Mouse (Mus musculus): ENCODE measurements around the gene Brd4. TPM values are rescaled to one million over a fixed set of nuclear protein-coding genes. Genes with fewer than 3 reads are reported as not detected.
A peak's percentile ranks its signal among the peaks of the same experiment; 100 is the strongest.
"Not testable (repeated sequence)": the region's sequence is repeated elsewhere in the genome, so short reads cannot be mapped to it uniquely, and the experiment has no call there.

The Brd4 gene
- total and polyA plus RNA-seq, 3 experiments, result 12.3 to 91.4 TPM; not detected in 1

DNA sequence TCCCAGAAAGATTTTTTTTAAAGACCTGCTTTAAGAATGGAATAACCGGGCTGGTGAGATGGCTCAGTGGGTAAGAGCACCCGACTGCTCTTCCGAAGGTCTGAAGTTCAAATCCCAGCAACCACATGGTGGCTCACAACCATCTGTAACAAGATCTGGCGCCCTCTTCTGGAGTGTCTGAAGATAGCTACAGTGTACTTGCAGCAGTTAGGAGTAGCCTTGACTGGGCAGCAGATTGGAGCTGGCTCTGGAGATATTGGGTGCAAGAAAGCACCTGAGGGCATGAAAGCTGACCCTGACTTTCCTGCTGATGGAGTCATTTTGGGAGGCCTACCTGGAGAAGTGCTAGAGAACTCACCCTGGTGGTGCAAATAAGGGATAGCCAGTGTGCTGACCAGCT, 68.9 kb downstream of the Brd4 start:
- H3K4me3 ChIP-seq (ENCODE audit: control insufficient read depth in 1 of 2, insufficient read depth in 1 of 2, low read depth in 2 of 2, low read length in 2 of 2); H3K27me3 ChIP-seq (ENCODE audit: control insufficient read depth in 1 of 2, insufficient read depth in 2 of 2, low read length in 2 of 2); H3K9ac ChIP-seq (ENCODE audit: control insufficient read depth, low read depth, low read length, poor library complexity, severe bottlenecking); H3K4me1 ChIP-seq (ENCODE audit: control insufficient read depth in 1 of 2, insufficient read depth in 2 of 2, low read length in 2 of 2); H3K9me3 ChIP-seq (replicated peaks; ENCODE audit: insufficient read depth, low read length); H3K27ac ChIP-seq (ENCODE audit: control insufficient read depth, low read depth, low read length); H3K79me2 ChIP-seq (ENCODE audit: control insufficient read depth, insufficient read depth, low read length, poor library complexity): not testable (repeated sequence)
- DNase-seq (ENCODE audit: low read depth, low spot score), result peak; percentile 41
- H3K36me3 ChIP-seq (ENCODE audit: control insufficient read depth in 1 of 2, insufficient read depth in 2 of 2, low read length in 2 of 2), result peaks cover 0 to 39% of the 10 kb centered on the region in 2 experiments; a peak in 3 of 4 replicates
- 0 out of 2 replicates have a peak, but pooled peaks have one; percentile 35 for TF ChIP-seq TBP (IDR thresholded peaks at IDR 0.05; ENCODE audit: low read depth, low read length)
- peak; percentile 13 for TF ChIP-seq RAD21 (IDR thresholded peaks at IDR 0.05; ENCODE audit: low read depth, low read length)
- TF ChIP-seq SMC3 (IDR thresholded peaks at IDR 0.05; ENCODE audit: low read depth, low read length), result peak; percentile 42
- peak in 2 of 3 experiments; percentile 42 to 50; a peak in 4 of 6 replicates for TF ChIP-seq CTCF (IDR thresholded peaks at IDR 0.05 in 2 of 3, conservative IDR thresholded peaks at IDR 0.05 in 1 of 3; ENCODE audit: control insufficient read depth in 1 of 3, insufficient read depth in 1 of 3, low read depth in 2 of 3, low read length in 3 of 3, poor library complexity in 1 of 3, severe bottlenecking in 1 of 3)

DNA sequence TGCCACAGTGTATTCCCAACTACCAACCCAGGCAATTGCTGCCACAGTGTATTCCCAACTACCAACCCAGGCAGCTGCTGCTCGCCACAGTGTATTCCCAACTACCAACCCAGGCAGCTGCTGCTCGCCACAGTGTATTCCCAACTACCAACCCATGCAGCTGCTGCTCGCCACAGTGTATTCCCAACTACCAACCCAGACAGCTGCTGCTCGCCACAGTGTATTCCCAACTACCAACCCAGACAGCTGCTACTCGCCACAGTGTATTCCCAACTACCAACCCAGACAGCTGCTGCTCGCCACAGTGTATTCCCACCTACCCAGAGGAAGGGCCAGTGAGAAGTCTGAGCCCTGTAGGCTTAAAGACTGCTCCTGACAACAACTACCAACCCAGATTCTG, 73.0 kb downstream of the Brd4 start:
- not testable (repeated sequence) for H3K79me2 ChIP-seq (ENCODE audit: control insufficient read depth, insufficient read depth, low read length, poor library complexity); DNase-seq (ENCODE audit: low read depth, low spot score); H3K27me3 ChIP-seq (ENCODE audit: control insufficient read depth in 1 of 2, insufficient read depth in 2 of 2, low read length in 2 of 2)

DNA sequence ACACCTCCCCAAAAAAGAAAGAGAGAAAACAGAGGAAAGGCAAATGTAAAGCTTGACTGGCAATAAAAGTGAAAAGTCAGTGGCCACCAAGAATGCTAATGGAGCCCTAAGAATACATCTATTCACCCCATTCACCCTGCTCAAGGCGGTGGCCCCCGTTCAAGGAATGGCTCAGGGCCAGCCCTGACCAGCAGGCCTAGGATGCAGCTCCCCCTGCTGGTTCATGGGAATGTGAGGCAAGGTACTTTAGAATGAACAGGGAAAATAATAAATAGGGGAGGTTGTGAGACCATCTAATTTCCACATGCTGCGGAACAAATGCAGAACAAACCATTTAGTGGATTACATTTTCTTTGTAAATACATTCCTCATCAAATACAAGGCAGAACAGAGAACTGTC, 74.8 kb downstream of the Brd4 start:
- peak; percentile 49 for DNase-seq (ENCODE audit: low read depth, low spot score)
- H3K4me3 ChIP-seq (ENCODE audit: control insufficient read depth in 1 of 2, insufficient read depth in 1 of 2, low read depth in 2 of 2, low read length in 2 of 2), result no peak overlapping the region
- TF ChIP-seq GATA1 (IDR thresholded peaks at IDR 0.05; ENCODE audit: low read depth, low read length), result no peak
- TF ChIP-seq TCF12 (IDR thresholded peaks at IDR 0.05; ENCODE audit: low read depth, low read length), result no peak
- TF ChIP-seq NELFE (IDR thresholded peaks at IDR 0.05; ENCODE audit: low read depth, low read length), result no peak
- TF ChIP-seq CTCF (IDR thresholded peaks at IDR 0.05 in 2 of 3, conservative IDR thresholded peaks at IDR 0.05 in 1 of 3; ENCODE audit: control insufficient read depth in 1 of 3, insufficient read depth in 1 of 3, low read depth in 2 of 3, low read length in 3 of 3, poor library complexity in 1 of 3, severe bottlenecking in 1 of 3), result peak; percentile 66 to 78 (median 75)
- TF ChIP-seq POLR2AphosphoS5 (IDR thresholded peaks at IDR 0.05; ENCODE audit: borderline replicate concordance, low read depth, low read length), result no peak
- peak; percentile 56 for TF ChIP-seq ZC3H11A (IDR thresholded peaks at IDR 0.05; ENCODE audit: low read depth, low read length)
- TF ChIP-seq RAD21 (IDR thresholded peaks at IDR 0.05; ENCODE audit: low read depth, low read length), result peak; percentile 63
- TF ChIP-seq ZKSCAN1 (IDR thresholded peaks at IDR 0.05; ENCODE audit: low read depth, low read length), result no peak
- TF ChIP-seq MAX (IDR thresholded peaks at IDR 0.05; ENCODE audit: low read length), result no peak
- TF ChIP-seq SMC3 (IDR thresholded peaks at IDR 0.05; ENCODE audit: low read depth, low read length), result peak; percentile 76
- H3K9me3 ChIP-seq (replicated peaks; ENCODE audit: insufficient read depth, low read length), result no peaks in the 10 kb centered on the region
- no peaks in the 10 kb centered on the region for H3K4me1 ChIP-seq (ENCODE audit: control insufficient read depth in 1 of 2, insufficient read depth in 2 of 2, low read length in 2 of 2)
- H3K79me2 ChIP-seq (ENCODE audit: control insufficient read depth, insufficient read depth, low read length, poor library complexity), result no peaks in the 10 kb centered on the region
- peaks cover 0 to 39% of the 10 kb centered on the region in 2 experiments; a peak in 2 of 4 replicates for H3K36me3 ChIP-seq (ENCODE audit: control insufficient read depth in 1 of 2, insufficient read depth in 2 of 2, low read length in 2 of 2)
- no peak overlapping the region for H3K27ac ChIP-seq (ENCODE audit: control insufficient read depth, low read depth, low read length)
- no peak overlapping the region for H3K9ac ChIP-seq (ENCODE audit: control insufficient read depth, low read depth, low read length, poor library complexity, severe bottlenecking)
- H3K27me3 ChIP-seq (ENCODE audit: control insufficient read depth in 1 of 2, insufficient read depth in 2 of 2, low read length in 2 of 2), result no peaks in the 10 kb centered on the region

More for the DNA sequence above, 73.0 kb downstream of the Brd4 start:
- H3K9ac ChIP-seq (ENCODE audit: control insufficient read depth, low read depth, low read length, poor library complexity, severe bottlenecking); H3K4me3 ChIP-seq (ENCODE audit: control insufficient read depth in 1 of 2, insufficient read depth in 1 of 2, low read depth in 2 of 2, low read length in 2 of 2); H3K9me3 ChIP-seq (replicated peaks; ENCODE audit: insufficient read depth, low read length); H3K4me1 ChIP-seq (ENCODE audit: control insufficient read depth in 1 of 2, insufficient read depth in 2 of 2, low read length in 2 of 2); H3K27ac ChIP-seq (ENCODE audit: control insufficient read depth, low read depth, low read length): not testable (repeated sequence)
- H3K36me3 ChIP-seq (ENCODE audit: control insufficient read depth in 1 of 2, insufficient read depth in 2 of 2, low read length in 2 of 2), result peaks cover 0 to 38% of the 10 kb centered on the region in 2 experiments; a peak in 2 of 4 replicates

Measured in MEL (cell line).